Mouse (Mus musculus): Measurements from ENCODE around the gene Atf6.

DNA sequence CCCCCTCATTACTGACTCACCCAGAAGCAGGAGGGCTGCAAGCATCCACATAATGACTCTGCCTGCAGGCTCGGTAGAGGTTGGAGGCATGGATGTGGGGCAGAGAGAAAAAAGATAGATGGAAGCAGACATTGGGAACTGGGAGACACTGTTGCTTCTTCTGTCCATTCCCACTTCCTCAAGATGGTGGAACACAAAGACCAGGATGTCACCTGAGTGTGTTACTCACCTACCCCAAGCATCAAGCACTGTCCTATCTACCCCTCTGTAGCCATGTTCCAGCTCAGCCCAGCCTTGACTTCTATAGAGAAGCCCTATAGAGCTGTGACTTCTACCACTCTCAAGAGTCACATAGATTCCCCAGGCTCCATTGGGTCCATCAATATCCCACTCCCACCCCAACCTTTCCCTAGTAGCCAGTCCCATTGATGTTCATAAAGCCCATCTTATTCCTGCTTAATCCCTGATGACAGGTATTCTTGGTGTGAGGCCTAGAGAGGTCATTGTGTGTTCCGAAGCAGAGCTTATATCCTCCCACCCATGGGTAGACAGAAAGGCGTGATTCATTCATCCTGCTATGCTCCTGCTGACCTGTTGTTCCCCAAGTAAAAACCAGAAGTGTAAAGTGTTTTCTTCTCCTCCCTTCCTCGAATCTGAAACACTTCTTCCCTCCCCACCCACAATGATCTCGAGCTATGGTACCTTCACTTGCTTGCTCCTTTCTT, 45.5 kb upstream of the Atf6 start, which contains the start of gene Fcrlb:
- TF ChIP-seq CTCF (IDR thresholded peaks at IDR 0.05; ENCODE audit: low read depth): no peak
- TF ChIP-seq EP300 (optimal IDR thresholded peaks at IDR 0.05): no peak

Measured in stomach, postnatal 0 days (tissue).